Mouse (Mus musculus) forebrain, embryonic 16.5 days (tissue): ENCODE measurements around the gene Bpifb9a. TPM values are rescaled to one million over a fixed set of nuclear protein-coding genes. Genes with fewer than 3 reads are reported as not detected.
"Not testable (repeated sequence)": the region's sequence is repeated elsewhere in the genome, so short reads cannot be mapped to it uniquely, and the experiment has no call there.

Experiments used
- ATAC-seq: fragments of 200-750 bp; cut with Nextera tagmentation; 2 replicates; pipeline ENCODE4 v1.8.0; 2017; ENCODE audit warnings: mild to moderate bottlenecking, moderate library complexity
- H3K27ac ChIP-seq: fragments of 300-500 bp; sonication (generic); 2 replicates; pipeline ENCODE4 v1.5.1; 2014; ENCODE audit warnings: low read length, control low read depth
- H3K27me3 ChIP-seq: fragments of 300-500 bp; sonication (generic); replicated peaks from 2 replicates; pipeline ENCODE4 v1.6.1; 2014; ENCODE audit warnings: low read length; ENCODE audit not compliant: control insufficient read depth, insufficient read depth
- H3K36me3 ChIP-seq: fragments of 300-500 bp; sonication (generic); 2 replicates; pipeline ENCODE4 v1.6.1; 2014; ENCODE audit not compliant: control insufficient read depth, insufficient read depth
- H3K4me1 ChIP-seq: fragments of 300-500 bp; sonication (generic); replicated peaks from 2 replicates; pipeline ENCODE4 v1.6.1; 2014; ENCODE audit warnings: low read length; ENCODE audit not compliant: control insufficient read depth, insufficient read depth
- H3K4me2 ChIP-seq: fragments of 300-500 bp; sonication (generic); 2 replicates; pipeline ENCODE4 v1.6.1; 2014; ENCODE audit warnings: mild to moderate bottlenecking, low read length, control low read depth
- H3K4me3 ChIP-seq: fragments of 300-500 bp; sonication (generic); replicated peaks from 2 replicates; pipeline ENCODE4 v1.5.1; 2014; ENCODE audit warnings: mild to moderate bottlenecking, low read length, control low read depth
- H3K9ac ChIP-seq: fragments of 300-500 bp; sonication (generic); replicated peaks from 2 replicates; pipeline ENCODE4 v1.6.1; 2014; ENCODE audit warnings: low read depth, low read length, control low read depth
- H3K9me3 ChIP-seq: fragments of 300-500 bp; sonication (generic); 2 replicates; pipeline ENCODE4 v1.6.1; 2016; ENCODE audit warnings: low read length; ENCODE audit not compliant: control insufficient read depth
- WGBS: fragments of 180-500 bp; shearing (Covaris S2); extraction: QIAGEN DNeasy Blood & Tissue Kit; methylation state at CpG from one replicate; pipeline ENCODE4 v1.1.7; 2014; 5-methylcytosine and 5-hydroxymethylcytosine counted together
- polyA plus RNA-seq: library from polyadenylated mRNA; unstranded; fragments of >200 nt; fragmentation: Nextera tagmentation; extraction: Ambion mirVana; gene quantifications from 2 replicates; pipeline ENCODE4 v1.2.1, GENCODE M21; 2015

Gene Bpifb9a
- polyA plus RNA-seq, 1 experiment from 2014 or later: not detected

GRCm38 (mm10) chr2:154292833-154293232 is 35.2 kb downstream of the Bpifb9a start:
- Histone ChIP-seq H3K9me3 (no peaks in the 10 kb centered on the region), H3K27me3 (no peaks in the 10 kb centered on the region), H3K4me2 (no peak overlapping the region), H3K36me3 (no peaks in the 10 kb centered on the region), H3K9ac (no peak overlapping the region), H3K27ac (no peak overlapping the region), H3K4me1 (no peaks in the 10 kb centered on the region), H3K4me3 (no peak overlapping the region)
- WGBS: 78% methylated on average over 1 of the region's 1 CpGs
- ATAC-seq: no peak

GRCm38 (mm10) chr2:154294746-154295145 is 37.1 kb downstream of the Bpifb9a start:
- not testable (repeated sequence) for ATAC-seq

DNA sequence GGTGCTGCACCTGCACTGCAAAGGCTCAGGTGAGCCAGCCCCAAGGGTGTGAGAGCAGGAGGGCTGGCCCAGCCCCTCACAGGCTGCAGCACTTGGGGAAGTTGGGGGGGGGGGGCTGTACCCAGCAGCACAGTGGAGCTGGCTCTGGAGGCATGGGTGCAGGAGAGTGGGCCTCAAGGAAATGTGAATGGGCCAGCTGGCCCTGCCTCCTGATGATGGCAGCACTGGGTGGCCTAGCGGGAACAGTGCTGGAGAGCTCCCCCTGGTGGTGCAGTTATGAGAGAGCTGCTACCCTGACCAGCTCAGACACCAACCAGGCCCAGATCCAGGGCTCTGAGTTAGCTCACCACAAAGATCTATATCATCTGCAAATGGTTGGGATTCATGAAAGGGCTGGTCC is 42.8 kb downstream of the Bpifb9a start:
- H3K9ac ChIP-seq: no peak overlapping the region
- H3K4me2 ChIP-seq: no peak overlapping the region
- no peak overlapping the region for H3K4me3 ChIP-seq
- no peaks in the 10 kb centered on the region for H3K36me3 ChIP-seq
- no peaks in the 10 kb centered on the region for H3K4me1 ChIP-seq
- ATAC-seq: peak; percentile 33; the same call in 1 of the 2 replicates
- H3K27ac ChIP-seq: no peak overlapping the region
- WGBS: 0% methylated on average over 1 of the region's 1 CpGs
- no peaks in the 10 kb centered on the region for H3K9me3 ChIP-seq
- no peaks in the 10 kb centered on the region for H3K27me3 ChIP-seq

More at GRCm38 (mm10) chr2:154294746-154295145, 37.1 kb downstream of the Bpifb9a start:
- not testable (repeated sequence) for H3K27ac ChIP-seq, H3K4me3 ChIP-seq, H3K9me3 ChIP-seq, H3K36me3 ChIP-seq, H3K4me1 ChIP-seq, H3K9ac ChIP-seq, H3K27me3 ChIP-seq, H3K4me2 ChIP-seq
- WGBS: 2% methylated on average over 9 of the region's 10 CpGs

- Histone ChIP-seq H3K4me2 (no peak overlapping the region), H3K9ac (no peak overlapping the region), H3K4me3 (no peak overlapping the region), H3K4me1 (no peaks in the 10 kb centered on the region), H3K27me3 (no peaks in the 10 kb centered on the region), H3K36me3 (no peaks in the 10 kb centered on the region), H3K9me3 (no peaks in the 10 kb centered on the region), H3K27ac (no peak overlapping the region)
- WGBS: 83% methylated on average over 3 of the region's 3 CpGs
- ATAC-seq: no peak
Observed at GRCm38 (mm10) chr2:154301763-154302162, 44.1 kb downstream of the Bpifb9a start.

- not testable (repeated sequence) for H3K27me3 ChIP-seq, H3K9me3 ChIP-seq, ATAC-seq, H3K27ac ChIP-seq, H3K9ac ChIP-seq, H3K36me3 ChIP-seq, H3K4me3 ChIP-seq, H3K4me1 ChIP-seq, H3K4me2 ChIP-seq
- 100% methylated on average over 1 of the region's 3 CpGs for WGBS
Observed at GRCm38 (mm10) chr2:154304604-154305003, 47.0 kb downstream of the Bpifb9a start.

DNA sequence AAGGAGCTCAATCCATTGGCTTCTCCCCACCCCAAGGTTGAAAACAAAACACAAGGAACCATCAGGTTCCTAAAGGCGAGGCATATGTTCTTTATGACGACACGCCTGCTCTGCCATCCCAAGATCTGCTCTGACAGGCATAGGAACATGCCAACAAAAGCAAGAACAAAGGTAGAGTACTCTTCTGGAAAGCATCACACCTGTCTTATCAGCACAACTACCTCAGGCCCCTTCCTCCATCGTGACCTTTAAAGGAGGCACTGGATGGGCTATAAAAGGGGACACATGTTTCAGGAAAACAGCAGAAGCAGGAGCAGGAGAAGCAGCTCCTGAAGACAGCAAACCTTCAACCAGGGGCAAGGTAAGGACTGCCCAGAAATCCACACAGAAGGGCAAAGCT is 49.3 kb downstream of the Bpifb9a start, which contains the start of gene Bpifb9b:
Bpifb9b (plus strand) TSS at position 301 of the 400 bp plus-strand sequence.
- H3K27ac ChIP-seq, H3K4me3 ChIP-seq, H3K27me3 ChIP-seq, H3K4me2 ChIP-seq, H3K9me3 ChIP-seq, ATAC-seq, H3K9ac ChIP-seq, H3K36me3 ChIP-seq, H3K4me1 ChIP-seq: not testable (repeated sequence)
- WGBS: 92% methylated on average over 4 of the region's 4 CpGs

- not testable (repeated sequence) for H3K27ac ChIP-seq, H3K9me3 ChIP-seq, H3K4me1 ChIP-seq, H3K9ac ChIP-seq, H3K27me3 ChIP-seq, H3K4me2 ChIP-seq, H3K4me3 ChIP-seq, ATAC-seq, H3K36me3 ChIP-seq
- 72% methylated on average over 4 of the region's 5 CpGs for WGBS
Observed at GRCm38 (mm10) chr2:154313771-154314170, 56.1 kb downstream of the Bpifb9a start.

Other genes with a start within 250 kb of the Bpifb9a start
- not detected in 2 replicates for gene Bpifa2, start 249.6 kb upstream of the Bpifb9a start, polyA plus RNA-seq
- not detected in 2 replicates for gene Bpifa3, start 127.5 kb upstream of the Bpifb9a start, polyA plus RNA-seq
- 19.8 TPM in 1 of 2 replicates, not detected in the other for gene Bpifa1, start 115.0 kb upstream of the Bpifb9a start, polyA plus RNA-seq
- gene Bpifa5, start 95.2 kb upstream of the Bpifb9a start, polyA plus RNA-seq: not detected in 2 replicates
- gene Bpifb1, start 67.0 kb upstream of the Bpifb9a start, polyA plus RNA-seq: 0.20 and 0.34 TPM in 2 replicates
- gene Bpifb5, start 34.1 kb upstream of the Bpifb9a start, polyA plus RNA-seq: 0.13 and 0.20 TPM in 2 replicates
- gene Bpifb9b, start 49.4 kb downstream of the Bpifb9a start, polyA plus RNA-seq: 0.39 TPM in 1 of 2 replicates, not detected in the other
- 16.2 and 16.7 TPM in 2 replicates for gene Cdk5rap1, start 115.2 kb downstream of the Bpifb9a start, polyA plus RNA-seq
- 10.0 and 10.4 TPM in 2 replicates for gene Snta1, start 150.2 kb downstream of the Bpifb9a start, polyA plus RNA-seq
- gene Cbfa2t2, start 178.6 kb downstream of the Bpifb9a start, polyA plus RNA-seq: 73.3 and 83.6 TPM in 2 replicates